Mouse (Mus musculus): Measurements from ENCODE around the gene Plxnd1. TPM values are rescaled to one million over a fixed set of nuclear protein-coding genes. Genes with fewer than 3 reads are reported as not detected.

Plxnd1 gene
- total RNA-seq, 1 experiment from 2014 or later: 8.5 TPM

- no peak for ATAC-seq (replicated peaks; ENCODE audit: low read depth, poor library complexity, severe bottlenecking)
Measured at GRCm38 (mm10) chr6:115935544-115935943, 59.3 kb downstream of the Plxnd1 start.

- ATAC-seq (replicated peaks; ENCODE audit: low read depth, poor library complexity, severe bottlenecking): no peak
Measured at GRCm38 (mm10) chr6:115932391-115932790, 62.4 kb downstream of the Plxnd1 start.

- ATAC-seq (replicated peaks; ENCODE audit: low read depth, poor library complexity, severe bottlenecking): no peak
Measured at GRCm38 (mm10) chr6:115931639-115932038, 63.2 kb downstream of the Plxnd1 start, which contains the start of gene Rho. Rho (plus strand) TSS chr6:115931748.

GRCm38 (mm10) chr6:115930018-115930417 is 64.8 kb downstream of the Plxnd1 start:
- ATAC-seq (replicated peaks; ENCODE audit: low read depth, poor library complexity, severe bottlenecking): no peak

- ATAC-seq (replicated peaks; ENCODE audit: low read depth, poor library complexity, severe bottlenecking): no peak
Measured at GRCm38 (mm10) chr6:115927292-115928242, 67.2 kb downstream of the Plxnd1 start.

GRCm38 (mm10) chr6:115926416-115926815 is 68.4 kb downstream of the Plxnd1 start:
- no peak for ATAC-seq (replicated peaks; ENCODE audit: low read depth, poor library complexity, severe bottlenecking)

- ATAC-seq (replicated peaks; ENCODE audit: low read depth, poor library complexity, severe bottlenecking): no peak
Measured at GRCm38 (mm10) chr6:115924829-115925228, 70.0 kb downstream of the Plxnd1 start.

- no peak for ATAC-seq (replicated peaks; ENCODE audit: low read depth, poor library complexity, severe bottlenecking)
Measured at GRCm38 (mm10) chr6:115919876-115920275, 74.9 kb downstream of the Plxnd1 start.

- no peak for ATAC-seq (replicated peaks; ENCODE audit: low read depth, poor library complexity, severe bottlenecking)
Measured at GRCm38 (mm10) chr6:115918615-115919014, 76.2 kb downstream of the Plxnd1 start.

GRCm38 (mm10) chr6:115916611-115917010 is 78.2 kb downstream of the Plxnd1 start:
- ATAC-seq (replicated peaks; ENCODE audit: low read depth, poor library complexity, severe bottlenecking): no peak

GRCm38 (mm10) chr6:115915601-115916445 is 79.0 kb downstream of the Plxnd1 start:
- no peak for ATAC-seq (replicated peaks; ENCODE audit: low read depth, poor library complexity, severe bottlenecking)

- no peak for ATAC-seq (replicated peaks; ENCODE audit: low read depth, poor library complexity, severe bottlenecking)
Measured at GRCm38 (mm10) chr6:115914511-115915202, 80.1 kb downstream of the Plxnd1 start.

GRCm38 (mm10) chr6:115913482-115913881 is 81.3 kb downstream of the Plxnd1 start:
- ATAC-seq (replicated peaks; ENCODE audit: low read depth, poor library complexity, severe bottlenecking): no peak

GRCm38 (mm10) chr6:115911763-115912162 is 83.0 kb downstream of the Plxnd1 start:
- ATAC-seq (replicated peaks; ENCODE audit: low read depth, poor library complexity, severe bottlenecking): no peak

- peak; percentile 33; the same call in 1 of the 2 replicates for ATAC-seq (replicated peaks; ENCODE audit: low read depth, poor library complexity, severe bottlenecking)
Measured at GRCm38 (mm10) chr6:115909940-115910339, 84.9 kb downstream of the Plxnd1 start.

GRCm38 (mm10) chr6:115909052-115909451 is 85.8 kb downstream of the Plxnd1 start:
- peak; percentile 50 for ATAC-seq (replicated peaks; ENCODE audit: low read depth, poor library complexity, severe bottlenecking)

- ATAC-seq (replicated peaks; ENCODE audit: low read depth, poor library complexity, severe bottlenecking): no peak
Measured at GRCm38 (mm10) chr6:115908421-115908982, 86.3 kb downstream of the Plxnd1 start.

GRCm38 (mm10) chr6:115906871-115907270 is 87.9 kb downstream of the Plxnd1 start:
- peak; percentile 75 for ATAC-seq (replicated peaks; ENCODE audit: low read depth, poor library complexity, severe bottlenecking)

GRCm38 (mm10) chr6:115906455-115906854 is 88.3 kb downstream of the Plxnd1 start:
- peak; percentile 24 for ATAC-seq (replicated peaks; ENCODE audit: low read depth, poor library complexity, severe bottlenecking)

GRCm38 (mm10) chr6:115905568-115905967 is 89.2 kb downstream of the Plxnd1 start:
- ATAC-seq (replicated peaks; ENCODE audit: low read depth, poor library complexity, severe bottlenecking): no peak
